Comparison of ENCODE assay signal across 8 mouse cellular contexts in genomic region chr13:58126126-58126525, GRCm38 (mm10). TPM values are rescaled to one million over a fixed set of nuclear protein-coding genes. Genes with fewer than 3 reads are reported as not detected.
A peak's percentile ranks its signal among the peaks of the same experiment; 100 is the strongest.
DNase-seq lines count a peak whose midpoint lies in the region; ATAC-seq and TF ChIP-seq lines count a peak whose summit lies in the region.

No protein-coding gene starts in this region.

- no peak for TF ChIP-seq POLR2A in liver, adult 2 months (IDR thresholded peaks at IDR 0.05; ENCODE audit: extremely low read depth, insufficient read depth, low read length)

- H3K4me3 ChIP-seq in ES-E14 (ENCODE audit: insufficient read depth in 1 of 2, low read depth in 1 of 2, low read length in 2 of 2, poor library complexity in 1 of 2, severe bottlenecking in 1 of 2), result peak overlapping the region; percentile 64 to 77
- H3K4me3 ChIP-seq in embryonic facial prominence, embryonic 15.5 days (replicated peaks), result peak overlapping the region; percentile 87
- H3K4me3 ChIP-seq in hindbrain, embryonic 14.5 days (replicated peaks; ENCODE audit: low read length), result peak overlapping the region; percentile 93
- H3K4me3 ChIP-seq in liver, adult 2 months (ENCODE audit: insufficient read depth, low read depth, low read length), result peak overlapping the region; percentile 39

- H3K27ac ChIP-seq in ES-E14 (ENCODE audit: insufficient read depth, low read depth, low read length, poor library complexity, severe bottlenecking), result no peak overlapping the region
- no peak overlapping the region for H3K27ac ChIP-seq in embryonic facial prominence, embryonic 15.5 days (replicated peaks)
- H3K27ac ChIP-seq in hindbrain, embryonic 14.5 days, result no peak overlapping the region
- H3K27ac ChIP-seq in liver, adult 2 months (replicated peaks; ENCODE audit: insufficient read depth, low read depth, low read length), result 0 out of 2 replicates have a peak overlapping the region, but pooled peaks have one; percentile 7

- peaks cover 0 to 4% of the 10 kb centered on the region in 2 experiments; a peak in 1 of 4 replicates for H3K4me1 ChIP-seq in ES-E14 (ENCODE audit: control insufficient read depth in 2 of 2, insufficient read depth in 2 of 2, low read length in 2 of 2, poor library complexity in 1 of 2)
- peaks cover 16% of the 10 kb centered on the region for H3K4me1 ChIP-seq in embryonic facial prominence, embryonic 15.5 days
- peaks cover 40% of the 10 kb centered on the region for H3K4me1 ChIP-seq in hindbrain, embryonic 14.5 days (replicated peaks; ENCODE audit: control insufficient read depth, insufficient read depth, low read length)
- H3K4me1 ChIP-seq in liver, adult 2 months (ENCODE audit: control insufficient read depth, insufficient read depth, low read length), result peaks cover 23% of the 10 kb centered on the region

- in situ Hi-C loops in ES-E14 (cut with MboI; ENCODE audit: low sequenced_read_pairs in 2 of 2, unreplicated experiment in 2 of 2), result no loop called here

- DNase-seq in 416B (ENCODE audit: low read depth) (peak; percentile 91), ES-E14 (ENCODE audit: low read depth, low spot score) (no peak)
- DNase-seq in hindbrain, embryonic 14.5 days (ENCODE audit: low spot score), result peak; percentile 86
- DNase-seq in liver, adult 2 months (ENCODE audit: extremely low read depth, low read depth, low spot score), result peak; percentile 84
- peak; percentile 53 for DNase-seq in thymus, postnatal 4 days
- DNase-seq in right cerebral cortex, postnatal 10 days (ENCODE audit: low spot score in 2 of 2), result no peak

- H3K9me3 ChIP-seq in ES-E14 (ENCODE audit: control insufficient read depth, insufficient read depth, low read depth, low read length), result no peaks in the 10 kb centered on the region
- no peaks in the 10 kb centered on the region for H3K9me3 ChIP-seq in embryonic facial prominence, embryonic 15.5 days (replicated peaks)
- no peaks in the 10 kb centered on the region for H3K9me3 ChIP-seq in hindbrain, embryonic 14.5 days (ENCODE audit: control insufficient read depth, low read length)

- ATAC-seq in embryonic facial prominence, embryonic 15.5 days (ENCODE audit: insufficient number of reproducible peaks, low FRiP score, low TSS enrichment, low read depth), result no peak
- ATAC-seq in hindbrain, embryonic 14.5 days (ENCODE audit: low FRiP score), result no peak
- ATAC-seq in monocyte, adult 5-6 weeks (replicated peaks; ENCODE audit: insufficient number of reproducible peaks, low FRiP score, low TSS enrichment, poor library complexity, severe bottlenecking), result 0 out of 2 replicates have a peak, but pooled peaks have one; percentile 30

- WGBS in embryonic facial prominence, embryonic 15.5 days, result 24% methylated on average over 7 of the region's 7 CpGs
- 25% methylated on average over 7 of the region's 7 CpGs for WGBS in hindbrain, embryonic 14.5 days
- WGBS in liver, adult 2 months, result 15% methylated on average over 7 of the region's 7 CpGs

- H3K9ac ChIP-seq in ES-E14 (ENCODE audit: insufficient read depth, low read depth, low read length, poor library complexity, severe bottlenecking), result peak overlapping the region; percentile 66; the same call in 1 of the 2 replicates
- no peak overlapping the region for H3K9ac ChIP-seq in embryonic facial prominence, embryonic 15.5 days
- H3K9ac ChIP-seq in hindbrain, embryonic 14.5 days, result peak overlapping the region; percentile 39
- H3K9ac ChIP-seq in liver, adult 2 months (ENCODE audit: low read depth, low read length), result peak overlapping the region; percentile 57; the same call in 1 of the 2 replicates

- H3K27me3 ChIP-seq in embryonic facial prominence, embryonic 15.5 days, result no peaks in the 10 kb centered on the region
- no peaks in the 10 kb centered on the region for H3K27me3 ChIP-seq in hindbrain, embryonic 14.5 days (ENCODE audit: control insufficient read depth, insufficient read depth, low read length)
- H3K27me3 ChIP-seq in liver, adult 2 months (ENCODE audit: control insufficient read depth, insufficient read depth, low read length), result no peaks in the 10 kb centered on the region

- TF ChIP-seq CTCF in liver, adult 2 months (IDR thresholded peaks at IDR 0.05; ENCODE audit: low read depth, low read length), result peak; percentile 59

- peaks cover 10% of the 10 kb centered on the region for H3K36me3 ChIP-seq in ES-E14 (ENCODE audit: control insufficient read depth, insufficient read depth, low read length, poor library complexity, severe bottlenecking)
- H3K36me3 ChIP-seq in embryonic facial prominence, embryonic 15.5 days, result no peaks in the 10 kb centered on the region
- peaks cover 10% of the 10 kb centered on the region for H3K36me3 ChIP-seq in hindbrain, embryonic 14.5 days (replicated peaks; ENCODE audit: control insufficient read depth, insufficient read depth)
- H3K36me3 ChIP-seq in liver, adult 2 months (ENCODE audit: control insufficient read depth, insufficient read depth, low read length), result peaks cover 2% of the 10 kb centered on the region; the same call in 1 of the 2 replicates

- peaks cover 18% of the 10 kb centered on the region for H3K79me2 ChIP-seq in liver, adult 2 months (ENCODE audit: control insufficient read depth, insufficient read depth, low read length)

- H3K4me2 ChIP-seq in embryonic facial prominence, embryonic 15.5 days (replicated peaks), result peak overlapping the region; percentile 63
- H3K4me2 ChIP-seq in hindbrain, embryonic 14.5 days (replicated peaks), result peak overlapping the region; percentile 83

TF ChIP-seq in ES-E14, 5 proteins besides CTCF, POLR2A, EP300 and RAD21:
- TF ChIP-seq ZNF384 (IDR thresholded peaks at IDR 0.05; ENCODE audit: low read depth, low read length) (peak; percentile 48; the same call in 1 of the 2 replicates), ZC3H11A (IDR thresholded peaks at IDR 0.05; ENCODE audit: borderline replicate concordance, low read depth, low read length) (no peak)
TF ChIP-seq in ES-E14: peak in this region for 1.

RNA-seq across cellular contexts. Expression of gene Hnrnpa0, which starts 2.2 kb away (rescaled TPM):
- total RNA-seq in ES-E14 (2012; rRNA removed), result 84.4 and 93.8 TPM in 2 replicates
- polyA plus RNA-seq in embryonic facial prominence, embryonic 15.5 days (2015; fragmentation: Nextera tagmentation; extraction: Ambion mirVana), result 32.8 and 33.5 TPM in 2 replicates
- 50.2 and 56.9 TPM in 2 replicates for polyA plus RNA-seq in hindbrain, embryonic 14.5 days (2014; fragmentation: Nextera tagmentation; extraction: Ambion mirVana)
- 16.1 and 20.3 TPM in 2 replicates for total RNA-seq in liver, adult 2 months (2014; rRNA removed)
- polyA plus RNA-seq in liver, adult 2 months (2012; rRNA removed), result 35.4 and 36.0 TPM in 2 replicates
- 47.3 to 65.4 TPM (median 52.6 TPM) in 3 replicates for total RNA-seq in monocyte, adult 5-6 weeks (2017)

RNA-seq across cellular contexts. Expression of gene Klhl3, which starts 12.7 kb away (rescaled TPM):
- total RNA-seq in ES-E14 (2012; rRNA removed), result 0.63 and 0.67 TPM in 2 replicates
- 3.6 and 3.8 TPM in 2 replicates for polyA plus RNA-seq in embryonic facial prominence, embryonic 15.5 days (2015; fragmentation: Nextera tagmentation; extraction: Ambion mirVana)
- 10.8 and 11.9 TPM in 2 replicates for polyA plus RNA-seq in hindbrain, embryonic 14.5 days (2014; fragmentation: Nextera tagmentation; extraction: Ambion mirVana)
- total RNA-seq in liver, adult 2 months (2014; rRNA removed), result 4.0 and 4.7 TPM in 2 replicates
- polyA plus RNA-seq in liver, adult 2 months (2012; rRNA removed), result 3.2 TPM in 2 replicates
- 0.19 to 0.29 TPM in 2 of 3 replicates, not detected in the other for total RNA-seq in monocyte, adult 5-6 weeks (2017)

RNA-seq across cellular contexts. Expression of gene Idnk, which starts 31.3 kb away (rescaled TPM):
- total RNA-seq in ES-E14 (2012; rRNA removed), result 9.6 and 11.3 TPM in 2 replicates
- polyA plus RNA-seq in embryonic facial prominence, embryonic 15.5 days (2015; fragmentation: Nextera tagmentation; extraction: Ambion mirVana), result 32.6 and 36.3 TPM in 2 replicates
- polyA plus RNA-seq in hindbrain, embryonic 14.5 days (2014; fragmentation: Nextera tagmentation; extraction: Ambion mirVana), result 53.4 and 63.2 TPM in 2 replicates
- 34.0 and 34.5 TPM in 2 replicates for total RNA-seq in liver, adult 2 months (2014; rRNA removed)
- 26.9 and 27.3 TPM in 2 replicates for polyA plus RNA-seq in liver, adult 2 months (2012; rRNA removed)
- total RNA-seq in monocyte, adult 5-6 weeks (2017), result 42.7 to 88.2 TPM (median 44.6 TPM) in 3 replicates

Comparison
In these comparisons a context has a peak if more than half of its experiments do, and no peak if none do; other contexts are left out.
1. DNase-seq: peak in 416B (single experiment), hindbrain, embryonic 14.5 days (single experiment), liver, adult 2 months (single experiment) and thymus, postnatal 4 days (single experiment); none in ES-E14 (single experiment) and right cerebral cortex, postnatal 10 days (0 of 2).
2. H3K4me3 ChIP-seq: peak in every context shown above with its lines; median percentile 93 in hindbrain, embryonic 14.5 days; 87 in embryonic facial prominence, embryonic 15.5 days; 70 in ES-E14; 39 in liver, adult 2 months.